Mouse (Mus musculus): ENCODE data around the gene Gm47841. TPM values are rescaled to one million over a fixed set of nuclear protein-coding genes. Genes with fewer than 3 reads are reported as not detected.

Gene Gm47841
- total RNA-seq (2021): under 1 TPM; 0.37 to 0.45 TPM
- 0.37 TPM in 1 of 2 replicates, not detected in the other for polyA plus RNA-seq (2012; rRNA removed)
- long read RNA-seq: 0 reads

DNA sequence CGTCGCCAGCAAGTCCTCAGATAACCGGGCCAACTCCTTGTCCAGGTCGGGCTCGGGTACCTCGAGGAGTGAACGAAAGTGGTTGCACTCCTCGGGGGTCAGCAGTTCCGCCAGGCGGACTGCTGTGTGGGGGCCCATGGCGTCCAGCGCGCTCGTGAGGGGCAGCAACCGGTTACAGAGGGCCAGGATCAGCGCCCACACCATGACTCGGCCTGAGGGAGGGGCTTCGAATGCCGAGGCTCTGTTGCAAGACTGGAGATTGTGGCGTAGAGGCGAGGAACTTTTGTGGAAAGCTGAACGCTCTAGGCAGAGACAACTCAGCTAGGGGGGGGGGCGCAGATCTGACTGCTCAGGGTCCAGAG, at the start of gene Gm47841:
Gene Gm47841 (minus strand): TSS at position 204 of the 362 bp plus-strand sequence.
- DNase-seq: no peak

DNA sequence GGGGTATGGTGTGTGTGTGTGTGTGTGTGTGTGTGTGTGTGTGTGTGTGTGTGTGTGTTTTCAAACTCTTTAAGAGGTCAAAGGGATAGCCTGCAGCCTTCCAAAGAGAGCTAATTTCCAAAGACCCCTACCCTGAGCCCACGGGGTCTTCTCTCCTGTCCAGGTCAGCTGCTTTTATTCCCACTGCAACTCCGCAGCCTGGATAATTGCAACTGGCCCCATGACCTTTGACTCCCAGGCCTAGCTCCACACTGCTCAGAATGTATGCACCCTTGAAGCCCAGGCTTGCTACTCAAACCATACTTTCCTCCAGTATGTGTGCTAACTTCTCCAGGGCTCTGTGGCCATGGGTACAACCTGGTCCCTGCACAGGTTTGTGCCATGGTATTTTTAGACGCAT, 48.2 kb upstream of the Gm47841 start:
- DNase-seq: no peak

DNA sequence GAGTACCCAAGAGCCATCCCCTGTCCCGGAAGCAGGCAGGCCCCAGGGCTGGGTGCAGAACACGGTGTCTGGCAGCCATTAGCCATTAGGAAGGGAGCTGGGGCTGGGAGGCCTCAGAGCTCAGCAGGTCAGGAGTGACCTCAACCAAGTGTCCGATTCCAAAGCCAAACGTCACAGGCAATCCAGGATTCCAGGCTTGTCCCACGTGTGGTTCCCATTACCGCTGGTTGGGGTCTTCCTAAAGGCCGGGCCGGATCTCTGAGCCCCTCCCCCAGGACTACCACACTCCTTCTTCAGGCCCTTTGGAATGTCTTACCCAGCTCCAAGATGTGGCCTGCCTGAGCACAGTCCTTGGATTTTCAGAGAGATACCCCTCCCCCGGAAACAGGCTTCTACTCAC, 47.8 kb upstream of the Gm47841 start:
- DNase-seq: no peak

DNA sequence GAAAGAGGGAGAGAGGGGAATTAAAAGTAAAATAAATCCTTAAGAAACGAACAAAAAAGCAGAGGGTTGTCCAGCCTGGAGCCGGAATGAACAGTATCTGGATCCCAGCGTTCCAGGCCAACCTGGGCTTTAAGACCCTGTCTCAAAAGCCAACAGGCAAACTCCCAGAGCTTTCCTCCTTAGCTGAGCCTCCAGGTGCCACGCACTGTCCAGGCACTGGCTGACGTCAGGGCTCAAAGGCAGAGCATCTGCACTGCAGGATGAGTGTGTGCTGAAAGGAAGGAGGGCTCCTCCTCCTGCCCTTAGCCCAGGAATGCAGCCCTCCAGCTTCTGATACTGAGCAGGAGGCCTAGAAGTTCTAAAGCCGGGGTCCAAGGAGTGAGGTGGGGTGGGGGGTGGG, 46.8 kb upstream of the Gm47841 start:
- DNase-seq: no peak

DNA sequence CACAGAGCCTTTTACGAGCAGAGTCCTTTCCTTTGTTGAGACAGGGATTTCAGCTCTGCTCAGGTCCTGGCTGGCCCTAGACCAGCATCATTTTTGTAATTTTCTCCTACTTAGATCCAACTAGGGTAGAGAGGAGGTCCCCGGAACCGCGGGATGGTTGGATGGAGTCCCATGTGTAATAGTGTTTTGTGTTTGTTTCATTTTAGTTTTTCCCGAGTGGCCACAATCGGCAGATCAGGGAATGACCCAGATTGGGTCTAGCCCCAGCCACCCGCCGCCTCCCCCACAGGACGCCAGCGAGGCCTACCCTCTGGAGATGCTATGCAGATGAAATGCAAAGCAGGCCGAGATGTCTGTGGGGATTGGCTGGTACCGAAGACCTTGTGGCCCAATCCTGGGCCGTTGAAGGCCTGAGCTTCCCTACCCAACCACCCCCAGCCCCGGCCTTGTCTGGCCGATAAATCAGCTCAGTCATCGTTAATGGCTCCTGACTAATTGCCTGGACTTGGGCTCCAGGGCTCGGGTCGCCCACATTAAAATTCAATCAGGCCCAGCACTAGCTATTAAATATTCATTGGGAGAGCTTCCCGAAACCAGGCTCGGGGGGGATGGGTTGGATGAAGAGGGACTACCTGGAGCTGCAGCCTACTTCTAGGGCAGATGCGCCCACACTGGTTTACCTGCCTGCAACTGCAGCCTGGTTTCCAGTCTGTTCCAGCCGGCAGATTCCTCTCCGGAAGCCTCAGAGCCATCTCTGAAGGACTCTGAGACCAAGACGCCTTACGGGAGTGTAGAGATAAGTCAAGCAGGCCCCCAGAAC, 45.8 kb upstream of the Gm47841 start:
- peak; percentile 76 for DNase-seq

DNA sequence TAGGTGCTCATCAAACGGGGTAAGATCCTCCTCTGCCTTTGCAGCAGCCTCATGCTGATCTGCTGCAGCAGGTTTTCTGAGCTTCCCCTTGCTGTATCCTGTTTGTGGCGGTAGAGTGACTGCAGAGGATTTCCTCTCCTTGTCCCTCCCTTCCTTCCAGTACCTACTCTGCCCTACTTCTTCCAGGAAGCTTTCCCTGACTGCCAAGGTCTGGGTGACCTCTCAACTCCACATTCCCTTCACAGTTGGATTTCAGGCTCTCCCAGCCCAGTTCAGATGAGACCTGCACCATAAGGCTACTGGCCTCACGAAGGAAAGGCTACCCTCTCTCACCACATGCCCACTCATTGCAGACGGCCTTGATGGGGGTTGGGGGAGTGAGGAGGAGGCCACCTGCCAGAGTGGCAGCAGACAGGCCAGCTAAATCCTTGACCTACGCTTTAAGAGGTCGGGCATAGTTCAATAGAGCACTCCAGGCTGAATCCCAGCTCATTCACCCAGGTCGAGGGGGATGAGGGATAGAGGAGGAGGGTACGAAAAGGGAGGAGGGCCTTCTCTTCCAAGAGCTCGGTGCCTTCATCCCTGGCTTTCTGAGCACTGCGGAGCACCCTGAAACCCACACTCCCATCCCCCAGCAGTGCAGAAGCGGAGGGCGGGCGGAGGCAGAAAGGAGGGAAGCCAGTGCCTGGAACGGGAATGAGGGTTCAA, 45.1 kb upstream of the Gm47841 start:
- DNase-seq: no peak

DNA sequence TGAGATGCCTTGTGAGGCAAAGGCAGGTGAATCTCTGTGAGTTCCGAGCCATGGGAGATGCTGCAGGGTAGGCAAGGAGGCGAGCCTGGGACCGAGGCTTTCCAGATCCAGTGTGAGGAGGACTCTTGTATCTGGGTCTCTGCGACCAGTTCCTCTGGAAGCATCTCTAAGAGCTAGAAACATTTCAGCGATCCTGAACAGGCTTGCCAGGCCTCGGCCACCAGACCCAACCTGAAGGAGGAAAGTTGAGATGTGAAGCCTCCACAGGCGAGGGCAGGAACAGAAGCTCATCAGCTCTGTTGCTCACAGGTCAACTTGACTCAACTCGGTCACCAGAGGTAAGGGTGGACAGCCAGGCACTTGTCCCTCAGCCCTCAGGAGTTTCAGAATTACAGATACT, 44.4 kb upstream of the Gm47841 start:
- no peak for DNase-seq

DNA sequence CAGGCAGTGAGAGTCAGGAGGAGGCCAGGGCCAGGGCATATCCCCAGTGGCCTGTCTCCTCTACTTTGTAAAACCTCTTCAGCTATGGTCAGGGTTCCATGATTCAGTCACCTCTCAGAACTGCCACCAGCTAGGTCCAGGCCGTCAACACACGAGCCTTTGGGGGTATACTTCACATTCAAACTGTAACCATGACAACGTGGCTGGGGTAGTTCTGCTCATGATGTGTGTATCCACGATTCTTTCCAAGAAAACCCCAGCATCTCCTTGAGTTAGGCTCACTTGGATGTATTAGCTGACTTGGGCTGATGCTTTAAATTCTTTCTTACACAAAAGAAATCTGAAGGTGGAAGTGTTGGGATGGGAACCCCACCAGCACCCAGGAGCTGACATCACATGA, 41.1 kb upstream of the Gm47841 start:
- no peak for DNase-seq

DNA sequence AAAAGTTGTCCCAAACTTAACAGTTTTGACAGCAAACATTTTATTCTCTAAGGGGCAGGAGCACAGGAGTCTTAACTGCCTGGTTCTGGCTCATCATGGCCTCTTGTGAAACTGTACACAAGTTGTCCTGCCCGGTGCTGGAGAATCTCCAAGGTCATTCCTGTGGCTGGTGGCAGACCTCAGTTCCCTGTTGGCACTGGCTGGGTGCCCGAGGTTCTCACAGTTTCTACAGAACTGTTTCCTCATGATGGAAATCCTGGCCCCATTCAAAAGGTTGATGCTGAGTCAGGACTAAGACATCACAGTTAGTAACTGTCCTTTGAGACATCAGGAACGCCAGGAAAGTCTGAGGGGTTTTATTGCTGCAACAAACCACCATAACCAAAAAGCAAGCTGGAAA, 39.8 kb upstream of the Gm47841 start:
- peak; percentile 93 for DNase-seq

DNA sequence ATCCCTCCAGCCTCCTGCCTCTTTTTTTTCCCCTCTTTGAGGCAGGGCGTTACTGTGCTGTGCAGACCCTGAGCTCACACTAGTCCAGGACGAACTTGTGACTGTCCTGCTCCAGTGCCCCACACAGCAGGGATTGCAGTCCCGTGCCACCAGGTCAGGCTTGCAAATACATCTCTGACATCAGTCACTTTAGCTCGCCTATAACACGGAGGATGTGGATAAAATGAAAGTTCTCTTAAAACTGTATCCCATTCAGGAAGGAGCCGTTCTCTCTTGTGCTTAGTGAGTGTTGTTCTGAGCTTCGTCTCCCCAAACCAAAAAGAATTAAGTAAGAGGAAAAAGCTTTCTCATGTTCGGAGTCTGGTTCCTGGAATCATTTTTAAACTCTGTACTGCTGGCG, 39.3 kb upstream of the Gm47841 start:
- no peak for DNase-seq

DNA sequence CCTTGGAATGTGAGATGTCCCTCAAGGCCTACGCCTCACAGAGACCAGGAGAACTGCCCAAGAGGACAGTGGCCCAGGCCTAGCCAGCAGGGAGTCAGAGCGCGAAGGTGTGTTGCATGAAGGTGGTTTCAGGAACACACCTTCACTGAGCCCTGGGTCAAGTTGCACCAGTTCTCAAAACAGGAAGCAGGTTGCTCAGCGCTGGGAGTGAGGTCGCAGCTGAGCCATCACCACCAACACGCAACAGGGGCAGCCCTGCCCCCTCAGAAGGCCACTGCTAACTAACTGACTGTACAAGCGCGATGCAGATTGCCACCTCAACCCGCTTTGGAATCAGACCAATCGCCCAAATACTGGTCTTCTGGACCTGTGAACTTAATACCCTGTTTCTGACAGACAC, 37.3 kb upstream of the Gm47841 start:
- DNase-seq: no peak

DNA sequence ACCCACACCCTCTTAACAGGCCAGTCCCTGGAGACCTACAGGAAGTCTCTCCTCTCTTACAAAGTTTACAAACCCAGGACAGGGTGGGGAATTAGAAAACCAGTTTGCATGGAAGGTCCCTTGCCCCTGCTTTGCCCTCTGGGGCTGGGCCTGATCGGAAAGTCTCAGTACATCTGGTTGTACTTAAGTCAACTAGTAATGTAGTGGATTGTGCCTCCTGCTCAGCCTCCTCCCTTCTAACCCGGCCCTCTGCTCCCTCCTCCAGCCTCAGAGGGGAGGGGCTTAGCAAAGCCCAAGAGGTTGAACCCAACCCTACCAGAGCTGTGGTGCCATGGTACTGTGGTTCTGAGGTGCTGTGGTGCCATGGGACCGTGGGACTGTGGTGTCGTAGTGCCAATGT, 35.0 kb upstream of the Gm47841 start:
- no peak for DNase-seq

DNA sequence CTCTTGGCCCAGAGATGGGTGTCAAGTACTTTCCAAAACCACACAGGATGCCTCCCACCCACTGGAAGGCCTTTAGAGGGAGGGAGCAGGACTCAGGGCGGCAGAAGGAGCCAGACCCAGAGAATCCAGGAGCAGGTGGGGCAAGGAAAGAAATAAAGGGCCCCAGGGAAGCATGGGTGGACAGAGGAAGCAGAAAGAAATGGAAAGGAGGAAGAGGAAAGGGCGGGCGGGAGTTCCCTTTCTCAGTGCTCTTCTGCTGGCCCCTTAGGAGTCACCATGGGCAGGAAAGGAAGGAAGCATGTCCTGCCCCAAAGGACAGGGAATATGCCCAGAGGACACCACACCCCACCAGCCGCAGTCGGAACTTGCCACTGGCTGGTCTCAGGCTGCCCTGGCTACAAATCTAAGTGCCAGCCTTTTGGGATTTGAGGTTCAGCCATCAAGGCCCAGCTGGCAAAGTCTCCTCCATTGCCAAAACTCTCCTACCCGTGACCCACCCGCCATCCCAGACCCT, 33.9 kb upstream of the Gm47841 start:
- peak; percentile 22 for DNase-seq

DNA sequence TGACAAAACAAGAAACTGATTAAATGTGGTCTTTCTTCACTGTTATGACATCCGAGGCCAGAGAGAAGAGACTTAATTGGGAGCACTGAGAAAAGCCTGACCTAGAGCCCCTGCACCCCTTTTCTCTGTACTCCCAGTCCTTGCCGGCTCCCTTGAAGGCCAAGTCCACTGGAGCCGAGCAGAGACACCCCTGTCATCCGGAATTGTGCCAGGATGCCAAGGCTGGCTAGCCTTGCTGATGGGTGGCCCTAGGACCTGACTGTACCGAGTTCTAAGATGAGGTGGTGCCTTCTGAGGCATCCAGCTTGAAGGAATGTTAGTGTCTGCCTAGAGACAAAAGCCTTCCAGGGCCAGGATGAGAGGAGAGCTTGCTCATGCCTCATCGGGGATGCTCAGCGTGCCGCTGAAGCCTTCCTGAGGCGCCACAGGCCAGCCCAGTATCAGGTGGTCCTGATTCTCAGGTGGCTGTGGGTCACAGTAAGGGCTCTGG, 32.9 kb upstream of the Gm47841 start:
- DNase-seq: peak; percentile 66

DNA sequence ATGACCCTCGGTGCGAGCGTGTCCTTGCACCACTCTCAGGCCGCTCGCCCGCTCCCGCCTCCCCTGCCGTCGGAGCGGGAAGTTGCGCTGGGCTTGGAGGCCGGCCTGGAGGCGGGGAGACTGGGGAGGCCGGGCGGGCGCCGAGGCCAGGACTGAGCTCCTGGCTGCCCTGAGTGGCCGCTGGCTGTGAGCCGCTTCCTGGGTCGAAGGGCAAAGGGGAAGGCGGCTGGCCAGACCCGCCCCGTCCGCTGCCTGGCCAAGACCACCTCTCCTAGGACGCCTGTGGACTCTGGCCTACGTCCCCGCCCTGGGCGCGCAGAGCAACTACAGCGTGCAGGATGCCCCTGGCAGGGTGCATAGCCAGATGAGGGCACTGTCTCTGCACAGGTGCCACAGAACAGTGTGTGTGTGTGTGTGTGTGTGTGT, 31.5 kb upstream of the Gm47841 start:
- DNase-seq: peak; percentile 98

DNA sequence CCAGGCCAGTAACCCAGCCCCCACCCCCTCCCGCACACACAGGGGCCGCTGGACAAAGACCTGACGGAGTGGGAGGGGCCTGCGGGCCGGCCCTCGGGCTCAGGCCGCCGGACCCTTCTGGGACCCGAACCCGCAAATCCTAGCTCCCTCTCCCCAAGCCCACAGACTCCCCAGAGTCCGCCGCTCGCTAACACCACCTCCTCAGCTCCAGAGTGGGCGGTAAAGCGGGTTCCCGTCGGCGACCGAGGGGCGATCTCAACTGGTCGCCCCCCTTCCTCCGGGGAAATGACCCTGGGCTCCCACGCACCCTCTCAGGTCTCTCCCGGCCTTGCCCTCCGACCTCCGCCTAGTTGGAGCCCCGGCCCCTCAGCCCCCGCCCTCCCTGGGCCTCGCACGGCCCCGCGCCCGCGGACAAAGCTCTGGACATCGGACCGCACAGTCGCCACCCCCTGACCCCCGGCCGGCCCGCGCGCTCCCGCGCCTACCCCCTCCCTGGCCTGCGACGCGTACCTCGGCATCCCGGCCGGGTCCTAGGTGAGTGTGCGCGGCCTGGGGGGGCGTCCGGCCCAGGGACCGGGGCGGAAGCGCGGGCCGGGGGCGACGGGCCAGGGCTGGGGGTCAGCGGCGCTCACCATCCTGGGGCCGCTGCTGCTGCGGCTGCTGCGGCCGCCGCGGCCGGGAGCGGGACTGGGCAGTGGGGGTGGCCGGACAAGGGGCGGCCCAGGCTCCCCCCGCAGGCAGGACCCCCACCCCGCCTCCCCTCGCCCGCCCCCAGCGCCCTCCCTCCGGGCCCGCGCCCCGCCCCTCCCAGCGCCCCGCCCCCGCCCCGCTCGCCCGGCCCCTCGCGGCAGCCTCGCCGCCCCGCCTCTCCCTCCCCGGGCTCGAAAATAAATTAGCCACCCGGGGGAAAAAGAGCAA, 30.9 kb upstream of the Gm47841 start, which contains the start of gene Fignl2:
Gene Fignl2 (minus strand): TSS at position 755 of the 918 bp plus-strand sequence.
- peak; percentile 79 for DNase-seq

DNA sequence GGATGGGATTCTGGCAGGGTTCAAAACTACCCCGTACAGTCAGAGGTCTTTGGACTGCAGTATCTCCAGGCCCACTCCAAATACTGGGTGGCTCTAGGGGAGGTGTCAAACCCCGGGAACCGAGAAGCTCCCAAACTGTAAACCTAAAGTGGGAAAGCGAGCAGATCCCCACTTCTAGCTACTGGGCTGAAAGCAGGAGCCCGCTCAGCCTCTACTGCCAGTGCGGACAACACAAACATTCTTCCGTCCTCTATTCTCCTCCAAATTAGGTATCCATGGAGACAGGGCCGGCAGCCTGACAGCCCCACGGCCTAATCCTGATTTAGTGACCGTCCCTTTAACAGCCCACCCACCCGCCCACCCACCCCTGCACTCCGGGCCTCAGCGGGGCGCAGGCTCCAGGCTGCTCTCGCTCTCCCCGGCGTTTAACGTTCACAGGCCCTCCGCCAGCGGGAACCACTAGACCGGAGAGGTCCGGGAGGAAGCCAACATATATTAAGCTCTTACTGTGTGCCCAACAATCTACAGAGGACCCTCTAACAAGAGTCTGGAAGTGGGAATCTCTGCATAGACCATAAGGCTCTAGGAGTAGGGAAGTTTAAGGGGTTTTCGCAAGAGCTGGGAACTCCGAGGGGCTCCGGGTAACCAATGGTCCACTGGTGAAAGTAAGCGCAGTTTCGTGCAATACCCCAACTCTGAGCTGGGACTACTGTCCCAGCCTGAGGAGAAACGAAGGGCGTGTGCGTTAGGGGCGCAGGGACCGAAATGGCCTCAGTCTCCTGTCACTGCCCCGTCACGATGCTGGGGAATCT, 30.0 kb upstream of the Gm47841 start:
- peak; percentile 64 for DNase-seq

DNA sequence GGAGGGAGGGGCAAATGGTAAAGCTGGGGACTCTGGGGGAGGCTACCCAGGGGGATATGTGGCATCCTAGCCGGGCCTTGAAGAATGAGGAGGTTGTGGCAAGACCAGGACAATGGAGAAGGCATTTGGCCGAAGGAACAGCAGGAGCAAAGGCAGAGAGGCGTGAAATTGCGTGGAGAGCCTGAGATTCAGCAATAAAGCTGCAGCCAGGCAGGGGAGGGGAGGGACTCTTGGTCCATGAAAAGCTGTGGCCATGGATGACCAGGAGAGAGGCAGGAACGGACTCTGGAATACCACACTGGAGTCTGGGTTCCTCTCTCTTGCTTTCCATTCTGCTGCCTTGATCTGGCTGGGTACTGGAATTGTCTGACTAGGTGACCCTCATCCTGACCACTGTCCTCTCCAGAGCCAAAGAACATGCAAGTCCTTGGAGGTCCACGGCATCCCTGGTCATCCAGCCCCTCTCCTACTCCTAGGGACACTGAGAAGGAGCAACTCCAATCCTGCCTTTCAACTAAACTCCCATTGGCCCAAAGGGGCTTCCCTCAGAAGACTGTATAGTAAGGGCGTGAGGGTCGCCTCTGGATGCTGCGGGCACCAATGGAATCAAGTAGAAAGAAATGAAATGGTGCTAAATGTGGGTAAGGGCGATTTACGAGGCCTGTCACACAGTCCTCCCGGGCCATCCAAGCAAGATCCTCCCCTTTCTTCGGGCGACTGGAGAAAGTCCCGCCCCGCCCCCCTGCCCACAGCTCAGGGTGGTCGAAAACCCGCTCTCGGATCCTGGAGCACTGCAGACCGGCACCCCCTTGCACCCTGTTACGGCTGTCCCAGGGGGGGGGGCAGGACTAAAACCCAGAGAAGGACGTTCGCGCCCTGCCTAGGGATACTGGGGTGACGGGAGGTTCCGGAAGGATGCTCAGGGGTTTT, 29.1 kb upstream of the Gm47841 start:
- DNase-seq: no peak

DNA sequence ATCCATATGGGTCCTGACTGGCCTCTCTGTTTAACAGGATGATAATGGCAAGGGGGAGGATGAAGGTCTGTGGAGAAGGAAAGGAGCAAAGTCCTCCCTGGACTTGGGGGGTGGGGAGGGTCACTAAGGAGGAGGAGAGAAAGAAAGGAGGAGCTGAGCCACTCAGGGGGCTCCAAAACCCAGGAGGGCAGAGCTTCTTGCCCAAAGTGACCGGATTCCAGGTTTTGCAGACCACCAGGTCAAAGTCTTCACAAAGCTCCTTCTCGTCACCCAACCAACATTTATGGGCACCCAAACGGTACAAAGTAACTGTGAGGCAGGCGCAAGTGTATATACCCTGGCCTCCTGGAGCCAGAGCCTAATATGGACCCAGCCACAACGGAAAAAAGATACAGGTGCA, 28.5 kb upstream of the Gm47841 start:
- DNase-seq: no peak

DNA sequence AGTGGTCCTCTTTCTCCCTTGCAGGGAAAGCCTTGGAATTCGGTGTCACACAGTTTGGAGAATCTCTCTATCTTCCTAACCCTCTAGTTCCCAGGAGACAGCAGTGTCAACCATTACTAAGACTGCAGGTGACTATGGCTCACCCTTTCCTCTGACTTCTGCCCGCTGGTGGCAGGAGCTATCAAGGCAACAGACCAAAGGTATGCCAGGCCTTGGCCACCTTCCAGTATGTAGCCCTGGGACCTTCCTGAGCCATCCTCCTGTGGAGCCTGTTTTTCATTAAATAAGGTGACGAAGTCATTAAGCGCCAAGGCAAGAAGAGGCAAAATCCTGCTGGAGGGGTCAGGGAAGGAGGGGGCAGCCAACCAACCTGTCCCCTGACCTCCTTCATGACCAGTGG, 28.0 kb upstream of the Gm47841 start:
- peak; percentile 31 for DNase-seq
